Mouse (Mus musculus) limb, embryonic 15.5 days (tissue): ENCODE results near the gene Sigmar1. TPM values are rescaled to one million over a fixed set of nuclear protein-coding genes. Genes with fewer than 3 reads are reported as not detected.
"Not testable (repeated sequence)": the region's sequence is repeated elsewhere in the genome, so short reads cannot be mapped to it uniquely, and the experiment has no call there.

Experiments
- ATAC-seq: fragments of 200-750 bp; cut with Nextera tagmentation; 2 replicates; pipeline ENCODE4 v1.8.0; 2017; ENCODE audit warnings: low read depth, moderate TSS enrichment; ENCODE audit not compliant: insufficient number of reproducible peaks, low FRiP score, low TSS enrichment
- H3K27ac ChIP-seq: fragments of 300-500 bp; sonication (generic); 2 replicates; pipeline ENCODE4 v1.5.1; 2015; ENCODE audit warnings: moderate library complexity, mild to moderate bottlenecking, inconsistent platforms
- H3K27me3 ChIP-seq: fragments of 300-500 bp; sonication (generic); 2 replicates; pipeline ENCODE4 v1.6.1; 2015; ENCODE audit warnings: inconsistent platforms
- H3K36me3 ChIP-seq: fragments of 300-500 bp; sonication (generic); 2 replicates; pipeline ENCODE4 v1.6.1; 2015; ENCODE audit warnings: inconsistent platforms
- H3K4me1 ChIP-seq: fragments of 300-500 bp; sonication (generic); 2 replicates; pipeline ENCODE4 v1.6.1; 2015; ENCODE audit warnings: inconsistent platforms
- H3K4me2 ChIP-seq: fragments of 300-500 bp; sonication (generic); 2 replicates; pipeline ENCODE4 v1.6.1; 2015; ENCODE audit warnings: mild to moderate bottlenecking, inconsistent platforms
- H3K4me3 ChIP-seq: fragments of 300-500 bp; sonication (generic); 2 replicates; pipeline ENCODE4 v1.5.1; 2015; ENCODE audit warnings: mild to moderate bottlenecking, inconsistent platforms
- H3K9ac ChIP-seq: fragments of 300-500 bp; sonication (generic); 2 replicates; pipeline ENCODE4 v1.6.1; 2015; ENCODE audit warnings: inconsistent platforms
- H3K9me3 ChIP-seq: fragments of 300-500 bp; sonication (generic); 2 replicates; pipeline ENCODE4 v1.6.1; 2016; ENCODE audit warnings: inconsistent platforms
- WGBS: fragments of 180-500 bp; shearing (Covaris S2); methylation state at CpG from one replicate; pipeline ENCODE4 v1.1.7; 2015; 5-methylcytosine and 5-hydroxymethylcytosine counted together
- polyA plus RNA-seq: library from polyadenylated mRNA; unstranded; fragments of >200 nt; fragmentation: Nextera tagmentation; extraction: Ambion mirVana; gene quantifications from 2 replicates; pipeline ENCODE4 v1.2.1, GENCODE M21; 2015

Gene Sigmar1
- polyA plus RNA-seq: 76.1 and 88.5 TPM in 2 replicates

- Histone ChIP-seq H3K9me3 (no peaks in the 10 kb centered on the region), H3K4me3 (peak within 1 kb of the TSS; percentile 78), H3K27ac (peak within 1 kb of the TSS; percentile 91), H3K36me3 (peaks cover 18% of the 10 kb centered on the region; the same call in 1 of the 2 replicates), H3K4me1 (peaks cover 23% of the 10 kb centered on the region), H3K9ac (peak within 1 kb of the TSS; percentile 68), H3K27me3 (no peaks in the 10 kb centered on the region), H3K4me2 (peak within 1 kb of the TSS; percentile 87)
- ATAC-seq: peak; percentile 49
- under 1% methylated on average over 57 of the region's 57 CpGs for WGBS
Observed at GRCm38 (mm10) chr4:41755338-41756305, at the start of gene Sigmar1. Sigmar1 (minus strand) TSS chr4:41756157.

- not testable (repeated sequence) for H3K4me1 ChIP-seq, H3K27me3 ChIP-seq, H3K36me3 ChIP-seq, H3K27ac ChIP-seq, ATAC-seq, H3K4me3 ChIP-seq, H3K4me2 ChIP-seq, H3K9me3 ChIP-seq, H3K9ac ChIP-seq
- 31% methylated on average over 3 of the region's 3 CpGs for WGBS
Observed at GRCm38 (mm10) chr4:41783197-41783596, 27.2 kb upstream of the Sigmar1 start.

GRCm38 (mm10) chr4:41782711-41783110 is 26.8 kb upstream of the Sigmar1 start:
- H3K9me3 ChIP-seq, H3K4me1 ChIP-seq, H3K36me3 ChIP-seq, H3K4me2 ChIP-seq, H3K27ac ChIP-seq, H3K9ac ChIP-seq, H3K27me3 ChIP-seq, H3K4me3 ChIP-seq, ATAC-seq: not testable (repeated sequence)
- WGBS: 33% methylated on average over 4 of the region's 4 CpGs

- ATAC-seq, H3K4me3 ChIP-seq, H3K27me3 ChIP-seq, H3K27ac ChIP-seq, H3K36me3 ChIP-seq, H3K9ac ChIP-seq, H3K9me3 ChIP-seq, H3K4me1 ChIP-seq: not testable (repeated sequence)
- WGBS: 17% methylated on average over 17 of the region's 21 CpGs
- 0 out of 2 replicates have a peak overlapping the region, but pooled peaks have one; percentile 5 for H3K4me2 ChIP-seq
Observed at GRCm38 (mm10) chr4:41781748-41782485, 26.0 kb upstream of the Sigmar1 start.

- H3K9me3 ChIP-seq, H3K27me3 ChIP-seq, H3K27ac ChIP-seq, H3K4me1 ChIP-seq, H3K4me3 ChIP-seq, H3K4me2 ChIP-seq, H3K36me3 ChIP-seq, ATAC-seq, H3K9ac ChIP-seq: not testable (repeated sequence)
- 22% methylated on average over 9 of the region's 9 CpGs for WGBS
Observed at GRCm38 (mm10) chr4:41781271-41781670, 25.3 kb upstream of the Sigmar1 start.

- not testable (repeated sequence) for H3K4me3 ChIP-seq, H3K36me3 ChIP-seq, H3K27ac ChIP-seq, H3K4me1 ChIP-seq, H3K4me2 ChIP-seq, ATAC-seq, H3K27me3 ChIP-seq, H3K9ac ChIP-seq, H3K9me3 ChIP-seq
- 78% methylated on average over 1 of the region's 1 CpGs for WGBS
Observed at GRCm38 (mm10) chr4:41775840-41776239, 19.9 kb upstream of the Sigmar1 start.

- H3K27me3 ChIP-seq, H3K9ac ChIP-seq, H3K36me3 ChIP-seq, ATAC-seq, H3K4me1 ChIP-seq, H3K9me3 ChIP-seq: not testable (repeated sequence)
- Histone ChIP-seq H3K27ac (peak overlapping the region; percentile 57; the same call in 1 of the 2 replicates), H3K4me2 (peak overlapping the region; percentile 46), H3K4me3 (peak overlapping the region; percentile 43)
- WGBS: 63% methylated on average over 3 of the region's 3 CpGs
Observed at GRCm38 (mm10) chr4:41774506-41774905, 18.5 kb upstream of the Sigmar1 start.

GRCm38 (mm10) chr4:41774002-41774401 is 18.0 kb upstream of the Sigmar1 start, which contains the start of gene Ccl27a:
Ccl27a (minus strand) TSS chr4:41774247.
- not testable (repeated sequence) for ATAC-seq, H3K36me3 ChIP-seq, H3K4me1 ChIP-seq, H3K9me3 ChIP-seq, H3K9ac ChIP-seq, H3K27me3 ChIP-seq
- WGBS: 1% methylated on average over 12 of the region's 14 CpGs
- H3K27ac ChIP-seq: peak within 1 kb of the TSS; percentile 57
- H3K4me2 ChIP-seq: peak within 1 kb of the TSS; percentile 46
- H3K4me3 ChIP-seq: peak within 1 kb of the TSS; percentile 43

GRCm38 (mm10) chr4:41773502-41773901 is 17.5 kb upstream of the Sigmar1 start:
- Histone ChIP-seq H3K27ac (peak overlapping the region; percentile 57; the same call in 1 of the 2 replicates), H3K4me3 (peak overlapping the region; percentile 43), H3K4me2 (peak overlapping the region; percentile 46)
- not testable (repeated sequence) for H3K27me3 ChIP-seq, H3K9me3 ChIP-seq, H3K4me1 ChIP-seq, H3K9ac ChIP-seq, H3K36me3 ChIP-seq, ATAC-seq
- WGBS: 0% methylated on average over 24 of the region's 25 CpGs

GRCm38 (mm10) chr4:41772946-41773345 is 17.0 kb upstream of the Sigmar1 start:
- H3K36me3 ChIP-seq, H3K9ac ChIP-seq, H3K4me1 ChIP-seq, H3K27me3 ChIP-seq, H3K9me3 ChIP-seq, H3K27ac ChIP-seq, ATAC-seq: not testable (repeated sequence)
- WGBS: 5% methylated on average over 9 of the region's 16 CpGs
- H3K4me2 ChIP-seq: peak overlapping the region; percentile 26; the same call in 1 of the 2 replicates
- H3K4me3 ChIP-seq: peak overlapping the region; percentile 25; the same call in 1 of the 2 replicates

- H3K27ac ChIP-seq, H3K4me3 ChIP-seq, H3K9ac ChIP-seq, H3K4me2 ChIP-seq, ATAC-seq, H3K9me3 ChIP-seq, H3K27me3 ChIP-seq: not testable (repeated sequence)
- Histone ChIP-seq H3K4me1 (peaks cover 14% of the 10 kb centered on the region), H3K36me3 (peaks cover 23% of the 10 kb centered on the region)
- WGBS: 78% methylated on average over 10 of the region's 10 CpGs
Observed at GRCm38 (mm10) chr4:41767301-41767700, 11.3 kb upstream of the Sigmar1 start.

- not testable (repeated sequence) for ATAC-seq
- H3K4me2 ChIP-seq: peak overlapping the region; percentile 80
Observed at GRCm38 (mm10) chr4:41763176-41763575, 7.2 kb upstream of the Sigmar1 start.

More at GRCm38 (mm10) chr4:41763176-41763575, 7.2 kb upstream of the Sigmar1 start:
- not testable (repeated sequence) for H3K9ac ChIP-seq, H3K27me3 ChIP-seq, H3K9me3 ChIP-seq
- H3K27ac ChIP-seq: peak overlapping the region; percentile 94
- H3K4me1 ChIP-seq: peaks cover 39% of the 10 kb centered on the region
- WGBS: 40% methylated on average over 4 of the region's 6 CpGs
- peaks cover 29% of the 10 kb centered on the region for H3K36me3 ChIP-seq
- peak overlapping the region; percentile 62 for H3K4me3 ChIP-seq
